Mouse (Mus musculus) embryonic facial prominence, embryonic 11.5 days (tissue): ENCODE measurements around the gene Zmynd8. TPM values are rescaled to one million over a fixed set of nuclear protein-coding genes. Genes with fewer than 3 reads are reported as not detected.
A peak's percentile ranks its signal among the peaks of the same experiment; 100 is the strongest.

Source experiments
- ATAC-seq: fragments of 200-750 bp; cut with Nextera tagmentation; replicated peaks from 2 replicates; pipeline ENCODE4 v1.8.0; 2017; ENCODE audit warnings: low read depth; ENCODE audit not compliant: insufficient number of reproducible peaks, low FRiP score, low TSS enrichment
- DNase-seq: peaks from one replicate; pipeline ENCODE4 v3.0.0-alpha.2; 2015; ENCODE audit warnings: low spot score
- H3K27ac ChIP-seq: fragments of 300-500 bp; sonication (generic); replicated peaks from 2 replicates; pipeline ENCODE4 v1.5.1; 2014; ENCODE audit warnings: mild to moderate bottlenecking, low read depth, low read length, control low read depth
- H3K27me3 ChIP-seq: fragments of 300-500 bp; sonication (generic); 2 replicates; pipeline ENCODE4 v1.6.1; 2014; ENCODE audit warnings: mild to moderate bottlenecking, low read length, moderate library complexity, mixed read lengths; ENCODE audit not compliant: control insufficient read depth, insufficient read depth
- H3K36me3 ChIP-seq: fragments of 300-500 bp; sonication (generic); replicated peaks from 2 replicates; pipeline ENCODE4 v1.6.1; 2014; ENCODE audit warnings: low read depth, mild to moderate bottlenecking, low read length, moderate library complexity, mixed read lengths; ENCODE audit not compliant: control insufficient read depth, insufficient read depth
- H3K4me1 ChIP-seq: fragments of 300-500 bp; sonication (generic); 2 replicates; pipeline ENCODE4 v1.6.1; 2014; ENCODE audit warnings: low read length, mixed read lengths; ENCODE audit not compliant: control insufficient read depth, insufficient read depth
- H3K4me2 ChIP-seq: fragments of 300-500 bp; sonication (generic); 2 replicates; pipeline ENCODE4 v1.6.1; 2014; ENCODE audit warnings: low read depth, mild to moderate bottlenecking, control low read depth, low read length, moderate library complexity
- H3K4me3 ChIP-seq: fragments of 300-500 bp; sonication (generic); 2 replicates; pipeline ENCODE4 v1.5.1; 2014; ENCODE audit warnings: low read depth, low read length, control low read depth
- H3K9ac ChIP-seq: fragments of 300-500 bp; sonication (generic); replicated peaks from 2 replicates; pipeline ENCODE4 v1.6.1; 2014; ENCODE audit warnings: mild to moderate bottlenecking, control low read depth, low read length
- H3K9me3 ChIP-seq: fragments of 300-500 bp; sonication (generic); replicated peaks from 2 replicates; pipeline ENCODE4 v1.6.1; 2016; ENCODE audit warnings: mild to moderate bottlenecking, low read length, inconsistent platforms, mixed read lengths; ENCODE audit not compliant: control insufficient read depth
- WGBS: fragments of 180-500 bp; shearing (Covaris S2); extraction: QIAGEN DNeasy Blood & Tissue Kit; methylation state at CpG from one replicate; pipeline ENCODE4 v1.1.7; 2014; 5-methylcytosine and 5-hydroxymethylcytosine counted together
- polyA plus RNA-seq: library from polyadenylated mRNA; unstranded; fragments of >200 nt; fragmentation: Nextera tagmentation; extraction: Ambion mirVana; gene quantifications from 2 replicates; pipeline ENCODE4 v1.2.1, GENCODE M21; 2014

Gene Zmynd8
- polyA plus RNA-seq, 1 experiment from 2014 or later: 36.8 TPM

DNA sequence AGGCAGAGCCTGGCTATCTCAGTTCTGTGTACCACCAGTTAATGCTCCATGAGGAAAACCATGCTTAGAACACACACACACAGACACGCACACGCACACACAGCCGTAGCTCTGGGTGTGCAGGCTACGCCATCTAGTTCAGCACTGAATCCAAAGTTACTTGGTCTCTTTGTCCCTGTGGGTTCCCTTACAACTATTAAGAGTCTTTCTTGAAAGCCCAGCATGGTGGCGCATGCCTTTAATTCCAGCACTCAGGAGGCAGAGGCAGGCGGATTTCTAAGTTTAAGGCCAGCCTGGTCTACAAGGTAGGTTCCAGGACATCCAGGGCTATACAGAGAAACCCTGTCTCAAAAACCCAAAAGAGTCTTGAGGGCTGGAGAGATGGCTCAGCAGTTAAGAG lies 38.4 kb downstream of the Zmynd8 start:
- Histone ChIP-seq H3K27me3 (no peaks in the 10 kb centered on the region), H3K4me2 (no peak overlapping the region), H3K4me1 (peaks cover 28% of the 10 kb centered on the region), H3K36me3 (no peaks in the 10 kb centered on the region; the same call in none of the 2 replicates), H3K9me3 (no peaks in the 10 kb centered on the region), H3K9ac (no peak overlapping the region), H3K27ac (no peak overlapping the region), H3K4me3 (no peak overlapping the region)
- WGBS: 96% methylated on average over 6 of the region's 6 CpGs
- DNase-seq: no peak
- ATAC-seq: no peak

DNA sequence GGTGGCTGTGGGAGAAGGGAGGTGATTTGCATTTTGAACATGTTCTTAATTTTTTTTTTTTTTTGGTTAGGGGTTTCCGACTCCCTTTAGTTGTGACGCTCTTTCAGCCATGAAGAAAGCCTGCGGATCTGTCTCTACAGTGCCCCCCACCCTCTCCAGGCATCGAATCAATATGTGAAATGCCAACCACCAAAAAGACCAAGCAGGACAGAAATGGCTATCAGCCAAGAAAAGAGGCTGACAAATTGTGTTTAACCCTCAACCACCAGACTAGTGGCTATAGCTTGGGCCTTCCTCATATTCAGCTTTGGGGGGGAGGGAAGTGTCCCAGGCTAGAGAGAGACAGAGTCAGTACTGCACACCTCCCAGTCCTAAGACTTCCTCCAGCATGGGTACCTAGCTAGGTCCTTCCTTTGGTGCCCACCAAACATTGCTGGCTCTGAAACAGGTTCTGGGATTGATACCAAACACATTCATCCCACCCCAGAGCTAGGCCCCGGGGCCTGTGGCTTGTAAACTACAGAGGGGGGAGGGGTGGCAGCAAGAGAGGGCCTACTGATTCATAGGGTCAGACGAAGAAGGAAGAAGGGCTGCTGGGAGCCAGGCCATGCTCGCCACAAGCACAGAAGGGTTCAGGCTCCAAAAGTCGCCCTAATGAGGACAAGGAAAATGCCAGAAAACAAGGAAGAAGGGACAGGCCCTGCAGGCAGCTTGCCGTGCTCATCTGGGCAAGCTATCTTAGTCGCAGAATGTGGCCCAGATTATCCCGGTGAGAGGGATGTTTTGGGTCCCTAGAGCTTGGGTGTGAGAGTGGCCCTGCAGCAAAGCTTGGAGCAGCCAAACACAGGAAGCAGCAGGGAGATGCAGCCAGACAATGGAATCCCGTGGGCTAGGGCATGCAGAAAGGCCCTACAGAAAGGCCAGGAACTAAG lies 40.1 kb downstream of the Zmynd8 start:
- peaks cover 28% of the 10 kb centered on the region for H3K4me1 ChIP-seq
- peak; percentile 37 for DNase-seq
- H3K27me3 ChIP-seq: no peaks in the 10 kb centered on the region

DNA sequence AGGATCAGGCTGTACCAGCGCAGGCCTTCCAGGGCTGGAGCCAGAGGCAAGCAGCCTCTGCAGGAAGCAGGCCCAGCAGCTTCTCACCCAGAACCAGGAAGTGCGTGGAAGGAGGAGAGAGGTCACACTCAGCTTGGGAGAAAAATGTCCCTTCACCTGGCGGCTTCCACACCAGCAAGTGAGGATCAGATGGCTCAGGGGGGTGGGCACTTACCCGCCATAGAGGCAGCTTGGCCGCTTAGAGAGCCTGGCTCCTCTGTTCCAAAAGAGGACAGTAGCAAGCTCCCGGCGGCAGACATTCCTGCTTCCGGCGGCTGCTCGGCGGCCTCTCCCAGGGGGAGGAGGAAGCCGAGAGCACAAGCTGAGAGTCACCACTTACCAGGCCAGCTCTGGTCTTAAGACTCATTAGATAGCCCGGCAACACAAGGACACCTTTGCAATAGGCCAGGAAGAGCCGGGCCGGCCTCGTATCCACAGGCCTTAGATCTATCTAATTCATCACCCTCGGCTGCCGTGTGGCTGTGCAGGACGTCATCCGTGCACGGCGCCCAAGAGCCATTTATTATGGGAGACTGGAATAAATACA lies 40.9 kb downstream of the Zmynd8 start:
- Histone ChIP-seq H3K36me3 (no peaks in the 10 kb centered on the region; the same call in 1 of the 2 replicates), H3K27ac (peak overlapping the region; percentile 85), H3K4me1 (peaks cover 28% of the 10 kb centered on the region), H3K9ac (peak overlapping the region; percentile 53), H3K9me3 (no peaks in the 10 kb centered on the region), H3K4me2 (peak overlapping the region; percentile 8), H3K27me3 (no peaks in the 10 kb centered on the region), H3K4me3 (no peak overlapping the region)
- 5% methylated on average over 22 of the region's 22 CpGs for WGBS
- DNase-seq (peak; percentile 49), ATAC-seq (no peak)

More for the DNA sequence above, 40.1 kb downstream of the Zmynd8 start:
- ATAC-seq: no peak
- no peaks in the 10 kb centered on the region for H3K9me3 ChIP-seq
- peak overlapping the region; percentile 85 for H3K27ac ChIP-seq
- H3K4me2 ChIP-seq: no peak overlapping the region
- no peaks in the 10 kb centered on the region; the same call in 1 of the 2 replicates for H3K36me3 ChIP-seq
- H3K4me3 ChIP-seq: no peak overlapping the region
- WGBS: 16% methylated on average over 12 of the region's 12 CpGs
- H3K9ac ChIP-seq: peak overlapping the region; percentile 53

DNA sequence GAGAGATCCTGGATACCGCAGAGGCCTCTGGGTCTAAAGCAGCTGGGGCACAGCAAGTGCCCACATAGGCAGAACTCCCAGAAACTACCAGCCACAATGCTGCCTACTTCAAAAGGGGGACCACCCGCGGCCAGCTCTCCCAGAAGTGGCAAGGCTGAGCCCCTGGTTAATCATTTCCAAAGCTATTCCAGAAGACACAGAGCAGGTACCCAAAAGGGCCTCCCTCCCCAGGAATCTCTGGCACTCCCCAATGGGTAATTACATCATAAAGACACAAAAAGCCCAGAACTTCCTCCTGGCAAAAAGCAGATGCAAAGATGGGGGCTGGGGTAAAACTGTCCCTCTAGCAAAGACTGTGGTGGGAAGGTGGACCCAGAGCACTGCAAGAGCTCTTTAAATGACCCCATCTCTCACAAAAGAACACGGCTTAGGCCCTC lies 41.4 kb downstream of the Zmynd8 start:
- WGBS: 12% methylated on average over 4 of the region's 4 CpGs
- Histone ChIP-seq H3K9me3 (no peaks in the 10 kb centered on the region), H3K4me3 (no peak overlapping the region), H3K9ac (peak overlapping the region; percentile 53), H3K4me1 (peaks cover 28% of the 10 kb centered on the region), H3K36me3 (no peaks in the 10 kb centered on the region; the same call in 1 of the 2 replicates), H3K27me3 (no peaks in the 10 kb centered on the region), H3K4me2 (peak overlapping the region; percentile 8), H3K27ac (peak overlapping the region; percentile 85)
- peak; percentile 64 for DNase-seq
- no peak for ATAC-seq

DNA sequence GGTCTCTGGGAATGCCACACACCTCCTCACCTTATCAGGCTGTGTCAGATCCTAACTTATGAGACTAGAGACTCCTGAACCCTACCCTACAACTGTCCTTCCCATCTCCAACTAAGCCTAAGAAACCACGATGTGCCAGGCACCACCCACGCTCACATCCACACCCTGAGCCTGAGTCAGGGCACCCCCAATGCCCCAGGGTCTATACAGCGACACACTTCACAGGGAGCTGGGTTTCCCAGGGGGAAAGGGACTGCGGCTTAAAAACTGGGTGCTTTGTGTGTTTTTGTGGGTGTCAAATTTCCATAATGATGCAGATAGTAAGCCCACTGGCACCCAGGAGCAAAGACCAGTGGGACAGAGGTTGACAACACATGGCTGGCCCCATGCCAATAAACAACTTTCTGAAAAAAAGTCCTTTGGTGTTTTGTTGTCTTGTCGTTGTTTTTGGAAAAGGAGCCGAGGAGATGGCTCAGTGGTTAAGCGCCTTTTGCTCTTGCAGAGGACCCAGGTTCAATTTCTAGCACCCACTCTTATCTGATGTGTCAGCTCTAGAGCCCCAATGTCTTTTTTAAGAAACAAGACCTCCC lies 42.1 kb downstream of the Zmynd8 start:
- no peak overlapping the region for H3K4me2 ChIP-seq
- DNase-seq (no peak), ATAC-seq (no peak)
- H3K9me3 ChIP-seq: no peaks in the 10 kb centered on the region
- peaks cover 25% of the 10 kb centered on the region for H3K4me1 ChIP-seq
- no peak overlapping the region for H3K4me3 ChIP-seq
- peak overlapping the region; percentile 32; the same call in 1 of the 2 replicates for H3K27ac ChIP-seq
- peaks cover under 1% of the 10 kb centered on the region; the same call in 1 of the 2 replicates for H3K36me3 ChIP-seq
- H3K9ac ChIP-seq: no peak overlapping the region
- H3K27me3 ChIP-seq: no peaks in the 10 kb centered on the region
- WGBS: 79% methylated on average over 7 of the region's 7 CpGs

DNA sequence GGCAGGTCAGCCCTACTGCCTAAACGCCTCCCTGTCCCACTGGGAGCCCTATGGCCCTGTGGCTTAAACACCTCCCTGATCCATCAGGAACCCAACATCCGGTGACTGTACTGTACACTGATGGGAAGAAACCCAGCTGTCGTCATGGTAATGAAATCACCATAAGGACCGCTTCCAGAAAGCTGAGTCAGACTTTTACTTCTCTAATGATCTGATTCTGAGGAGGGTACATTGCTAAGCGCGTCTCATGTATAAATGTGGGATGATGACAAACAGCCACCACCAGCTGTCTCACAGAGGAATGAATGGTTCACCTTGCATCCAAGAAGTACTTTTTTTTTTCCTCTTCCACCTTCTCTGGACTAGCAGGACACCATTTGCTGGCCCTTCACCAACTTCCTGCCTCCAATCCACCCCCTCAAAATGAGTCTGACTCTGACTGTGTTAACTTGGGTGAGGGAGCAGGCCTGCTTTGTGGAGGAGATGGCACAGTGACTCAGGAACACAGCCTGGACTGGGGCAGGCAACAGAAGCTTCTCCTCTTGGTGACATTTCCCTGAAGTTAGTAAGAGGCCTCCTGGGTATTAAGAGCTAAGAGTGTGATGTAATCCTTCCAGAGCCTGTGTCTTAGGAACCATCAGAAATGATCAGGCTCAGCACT lies 43.0 kb downstream of the Zmynd8 start:
- H3K4me1 ChIP-seq: peaks cover 25% of the 10 kb centered on the region

DNA sequence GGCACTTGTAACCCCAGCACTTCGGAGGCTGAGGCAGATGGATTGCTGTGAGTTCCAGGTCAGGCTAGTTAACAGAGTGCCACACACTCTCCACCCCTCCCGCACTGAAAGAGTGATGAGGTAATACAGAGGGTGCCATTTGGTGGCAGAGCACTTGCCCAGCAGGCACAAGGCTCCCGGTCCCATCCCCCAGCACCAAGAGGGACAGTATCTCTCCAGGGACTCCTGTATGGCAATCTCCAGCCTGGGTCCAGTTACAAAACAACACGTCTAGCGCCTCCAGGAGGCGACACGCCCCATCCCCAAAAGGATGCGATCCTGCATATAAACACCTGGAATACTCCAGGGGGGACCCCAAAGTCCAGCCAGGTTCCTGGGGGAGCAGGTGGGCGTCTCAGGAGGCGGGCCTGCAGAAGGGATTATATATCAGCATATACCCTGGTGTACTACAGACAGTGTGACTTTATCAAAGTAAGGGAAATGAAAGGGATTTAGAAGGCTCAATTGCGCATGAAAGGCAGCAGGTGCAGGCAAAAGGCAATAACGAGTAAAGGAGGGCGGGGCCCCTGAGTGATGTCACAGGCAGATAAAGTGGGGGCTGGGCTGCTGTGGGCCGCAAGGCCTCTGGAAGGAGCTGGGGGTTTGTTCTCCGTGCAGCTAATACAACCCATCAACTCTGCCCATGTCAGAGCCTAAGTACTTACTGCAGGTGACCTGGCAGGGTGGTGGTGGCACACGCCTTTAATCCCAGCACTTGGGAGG lies 44.4 kb downstream of the Zmynd8 start:
- WGBS: 52% methylated on average over 16 of the region's 16 CpGs
- Histone ChIP-seq H3K36me3 (0 out of 2 replicates have a peak, but pooled peaks cover 2% of the 10 kb centered on the region), H3K4me2 (no peak overlapping the region), H3K27ac (no peak overlapping the region), H3K4me3 (no peak overlapping the region), H3K9me3 (no peaks in the 10 kb centered on the region), H3K27me3 (no peaks in the 10 kb centered on the region), H3K4me1 (peaks cover 21% of the 10 kb centered on the region), H3K9ac (no peak overlapping the region)
- ATAC-seq (no peak), DNase-seq (no peak)

More for the DNA sequence above, 43.0 kb downstream of the Zmynd8 start:
- ATAC-seq (no peak), DNase-seq (no peak)
- WGBS: 80% methylated on average over 6 of the region's 6 CpGs
- H3K9me3 ChIP-seq: no peaks in the 10 kb centered on the region
- no peaks in the 10 kb centered on the region for H3K27me3 ChIP-seq
- no peak overlapping the region for H3K4me3 ChIP-seq
- peaks cover 2% of the 10 kb centered on the region; the same call in 1 of the 2 replicates for H3K36me3 ChIP-seq
- no peak overlapping the region for H3K4me2 ChIP-seq
- H3K9ac ChIP-seq: no peak overlapping the region
- no peak overlapping the region for H3K27ac ChIP-seq
